Mouse (Mus musculus): ENCODE results near the gene Emp2. TPM values are rescaled to one million over a fixed set of nuclear protein-coding genes. Genes with fewer than 3 reads are reported as not detected.

Gene Emp2
- polyA plus RNA-seq, 1 experiment from 2014 or later: 3.6 TPM

DNA sequence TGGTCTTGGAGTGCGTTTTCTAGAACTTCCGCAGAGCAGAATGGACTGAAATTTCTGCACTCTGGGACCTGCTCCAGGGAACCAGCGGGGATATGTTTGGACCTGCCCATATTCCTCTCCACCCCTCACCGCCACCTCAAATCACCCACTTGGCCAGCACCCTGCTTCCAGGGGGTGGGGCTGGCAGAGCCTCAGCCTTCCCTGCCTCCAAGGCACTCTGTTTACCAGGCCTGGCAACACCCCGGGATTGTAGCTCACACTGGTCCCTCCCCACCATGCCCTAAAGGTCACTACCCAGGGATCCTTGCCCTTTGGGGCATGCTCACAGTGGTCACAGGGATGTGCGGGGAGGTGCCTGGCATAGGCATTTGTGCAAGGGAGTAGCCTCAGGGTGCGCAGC, 33.8 kb upstream of the Emp2 start:
- 90% methylated on average over 7 of the region's 7 CpGs for WGBS
- Histone ChIP-seq H3K4me2 (replicated peaks; ENCODE audit: low read depth, low read length) (no peak overlapping the region), H3K27me3 (ENCODE audit: control insufficient read depth, insufficient read depth, low read length) (no peaks in the 10 kb centered on the region), H3K9me3 (ENCODE audit: control insufficient read depth, low read length) (no peaks in the 10 kb centered on the region), H3K36me3 (ENCODE audit: control insufficient read depth, insufficient read depth, low read length) (no peaks in the 10 kb centered on the region), H3K9ac (ENCODE audit: low read depth, low read length) (no peak overlapping the region), H3K4me3 (ENCODE audit: low read depth, low read length) (no peak overlapping the region), H3K4me1 (replicated peaks; ENCODE audit: control insufficient read depth, insufficient read depth, low read length) (no peaks in the 10 kb centered on the region), H3K27ac (ENCODE audit: low read depth, low read length) (no peak overlapping the region)
- DNase-seq (ENCODE audit: low spot score) (no peak), ATAC-seq (ENCODE audit: low FRiP score) (no peak)

GRCm38 (mm10) chr16:10341110-10341509, 27.3 kb upstream of the Emp2 start:
- Histone ChIP-seq H3K4me2 (replicated peaks; ENCODE audit: low read depth, low read length) (no peak overlapping the region), H3K36me3 (ENCODE audit: control insufficient read depth, insufficient read depth, low read length) (no peaks in the 10 kb centered on the region), H3K9me3 (ENCODE audit: control insufficient read depth, low read length) (no peaks in the 10 kb centered on the region), H3K9ac (ENCODE audit: low read depth, low read length) (no peak overlapping the region), H3K4me3 (ENCODE audit: low read depth, low read length) (no peak overlapping the region), H3K27ac (ENCODE audit: low read depth, low read length) (no peak overlapping the region), H3K27me3 (ENCODE audit: control insufficient read depth, insufficient read depth, low read length) (no peaks in the 10 kb centered on the region), H3K4me1 (replicated peaks; ENCODE audit: control insufficient read depth, insufficient read depth, low read length) (no peaks in the 10 kb centered on the region)
- DNase-seq (ENCODE audit: low spot score) (no peak), ATAC-seq (ENCODE audit: low FRiP score) (no peak)
- 68% methylated on average over 4 of the region's 4 CpGs for WGBS

- WGBS: 95% methylated on average over 10 of the region's 10 CpGs
These were observed 26.2 kb upstream of the Emp2 start for GRCm38 (mm10) chr16:10339930-10340329.

DNA sequence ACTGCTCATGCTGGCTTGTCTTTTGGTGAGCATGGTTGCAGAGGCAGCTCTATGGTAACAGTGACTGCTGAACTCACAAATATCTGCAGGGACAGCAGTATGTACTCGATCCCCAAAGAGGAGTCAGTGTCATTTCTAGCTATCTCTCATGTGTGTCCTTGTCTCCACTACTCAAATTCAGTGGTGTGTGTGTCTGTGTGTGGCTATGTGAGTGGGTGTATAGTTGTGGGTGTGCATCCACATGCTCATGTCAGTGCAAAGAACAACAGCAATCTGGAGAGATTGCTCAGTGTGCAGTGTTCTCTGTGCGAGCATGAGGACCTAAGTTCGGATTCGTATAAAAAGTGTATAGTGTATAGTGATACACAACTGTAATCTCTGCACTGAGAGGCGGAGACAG, 24.8 kb upstream of the Emp2 start:
- Histone ChIP-seq H3K4me2 (replicated peaks; ENCODE audit: low read depth, low read length) (no peak overlapping the region), H3K9ac (ENCODE audit: low read depth, low read length) (no peak overlapping the region), H3K27ac (ENCODE audit: low read depth, low read length) (no peak overlapping the region), H3K9me3 (ENCODE audit: control insufficient read depth, low read length) (no peaks in the 10 kb centered on the region), H3K4me1 (replicated peaks; ENCODE audit: control insufficient read depth, insufficient read depth, low read length) (no peaks in the 10 kb centered on the region), H3K36me3 (ENCODE audit: control insufficient read depth, insufficient read depth, low read length) (no peaks in the 10 kb centered on the region), H3K4me3 (ENCODE audit: low read depth, low read length) (no peak overlapping the region), H3K27me3 (ENCODE audit: control insufficient read depth, insufficient read depth, low read length) (no peaks in the 10 kb centered on the region)
- ATAC-seq (ENCODE audit: low FRiP score) (no peak), DNase-seq (ENCODE audit: low spot score) (no peak)
- 94% methylated on average over 5 of the region's 5 CpGs for WGBS

More at GRCm38 (mm10) chr16:10339930-10340329, 26.2 kb upstream of the Emp2 start:
- Histone ChIP-seq H3K9ac (ENCODE audit: low read depth, low read length) (no peak overlapping the region), H3K27me3 (ENCODE audit: control insufficient read depth, insufficient read depth, low read length) (no peaks in the 10 kb centered on the region), H3K27ac (ENCODE audit: low read depth, low read length) (no peak overlapping the region), H3K4me1 (replicated peaks; ENCODE audit: control insufficient read depth, insufficient read depth, low read length) (no peaks in the 10 kb centered on the region), H3K9me3 (ENCODE audit: control insufficient read depth, low read length) (no peaks in the 10 kb centered on the region), H3K4me3 (ENCODE audit: low read depth, low read length) (no peak overlapping the region), H3K36me3 (ENCODE audit: control insufficient read depth, insufficient read depth, low read length) (no peaks in the 10 kb centered on the region), H3K4me2 (replicated peaks; ENCODE audit: low read depth, low read length) (no peak overlapping the region)
- no peak for ATAC-seq (ENCODE audit: low FRiP score)
- no peak for DNase-seq (ENCODE audit: low spot score)

GRCm38 (mm10) chr16:10337422-10338197, 23.8 kb upstream of the Emp2 start:
- WGBS: 78% methylated on average over 13 of the region's 13 CpGs
- H3K4me2 ChIP-seq (replicated peaks; ENCODE audit: low read depth, low read length): no peak overlapping the region

GRCm38 (mm10) chr16:10336454-10337421, 23.0 kb upstream of the Emp2 start:
- Histone ChIP-seq H3K27ac (ENCODE audit: low read depth, low read length) (no peak overlapping the region), H3K4me3 (ENCODE audit: low read depth, low read length) (no peak overlapping the region), H3K9ac (ENCODE audit: low read depth, low read length) (no peak overlapping the region), H3K9me3 (ENCODE audit: control insufficient read depth, low read length) (no peaks in the 10 kb centered on the region), H3K4me1 (replicated peaks; ENCODE audit: control insufficient read depth, insufficient read depth, low read length) (no peaks in the 10 kb centered on the region), H3K27me3 (ENCODE audit: control insufficient read depth, insufficient read depth, low read length) (no peaks in the 10 kb centered on the region), H3K4me2 (replicated peaks; ENCODE audit: low read depth, low read length) (no peak overlapping the region), H3K36me3 (ENCODE audit: control insufficient read depth, insufficient read depth, low read length) (no peaks in the 10 kb centered on the region)
- ATAC-seq (ENCODE audit: low FRiP score) (no peak), DNase-seq (ENCODE audit: low spot score) (no peak)
- WGBS: 93% methylated on average over 18 of the region's 19 CpGs

More at GRCm38 (mm10) chr16:10337422-10338197, 23.8 kb upstream of the Emp2 start:
- DNase-seq (ENCODE audit: low spot score) (no peak), ATAC-seq (ENCODE audit: low FRiP score) (no peak)
- Histone ChIP-seq H3K9me3 (ENCODE audit: control insufficient read depth, low read length) (no peaks in the 10 kb centered on the region), H3K4me1 (replicated peaks; ENCODE audit: control insufficient read depth, insufficient read depth, low read length) (no peaks in the 10 kb centered on the region), H3K36me3 (ENCODE audit: control insufficient read depth, insufficient read depth, low read length) (no peaks in the 10 kb centered on the region), H3K4me3 (ENCODE audit: low read depth, low read length) (no peak overlapping the region), H3K27me3 (ENCODE audit: control insufficient read depth, insufficient read depth, low read length) (no peaks in the 10 kb centered on the region), H3K27ac (ENCODE audit: low read depth, low read length) (no peak overlapping the region), H3K9ac (ENCODE audit: low read depth, low read length) (no peak overlapping the region)

DNA sequence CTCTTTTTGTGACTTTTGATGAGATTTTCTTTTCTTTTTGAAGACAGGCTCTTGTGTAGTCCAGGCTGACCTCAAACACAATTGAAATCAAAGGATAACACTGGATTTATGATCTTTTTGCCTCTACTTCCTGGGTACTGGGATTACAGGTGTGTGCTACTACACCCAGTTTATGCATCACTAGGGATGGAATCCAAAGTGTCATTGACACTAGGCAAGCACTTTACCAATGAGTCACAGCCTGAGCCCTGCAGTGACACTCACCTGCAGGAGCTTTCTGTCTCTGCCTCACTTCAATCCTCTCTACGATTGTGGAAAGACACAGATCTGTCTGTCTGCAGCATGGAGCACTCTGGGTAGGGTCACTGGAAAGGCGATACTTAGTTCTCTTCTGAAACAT, 22.2 kb upstream of the Emp2 start:
- Histone ChIP-seq H3K27me3 (ENCODE audit: control insufficient read depth, insufficient read depth, low read length) (no peaks in the 10 kb centered on the region), H3K27ac (ENCODE audit: low read depth, low read length) (no peak overlapping the region), H3K9me3 (ENCODE audit: control insufficient read depth, low read length) (no peaks in the 10 kb centered on the region), H3K4me1 (replicated peaks; ENCODE audit: control insufficient read depth, insufficient read depth, low read length) (no peaks in the 10 kb centered on the region), H3K4me3 (ENCODE audit: low read depth, low read length) (no peak overlapping the region), H3K36me3 (ENCODE audit: control insufficient read depth, insufficient read depth, low read length) (no peaks in the 10 kb centered on the region), H3K9ac (ENCODE audit: low read depth, low read length) (no peak overlapping the region), H3K4me2 (replicated peaks; ENCODE audit: low read depth, low read length) (no peak overlapping the region)
- no peak for DNase-seq (ENCODE audit: low spot score)
- WGBS: 84% methylated on average over 2 of the region's 2 CpGs
- ATAC-seq (ENCODE audit: low FRiP score): no peak

DNA sequence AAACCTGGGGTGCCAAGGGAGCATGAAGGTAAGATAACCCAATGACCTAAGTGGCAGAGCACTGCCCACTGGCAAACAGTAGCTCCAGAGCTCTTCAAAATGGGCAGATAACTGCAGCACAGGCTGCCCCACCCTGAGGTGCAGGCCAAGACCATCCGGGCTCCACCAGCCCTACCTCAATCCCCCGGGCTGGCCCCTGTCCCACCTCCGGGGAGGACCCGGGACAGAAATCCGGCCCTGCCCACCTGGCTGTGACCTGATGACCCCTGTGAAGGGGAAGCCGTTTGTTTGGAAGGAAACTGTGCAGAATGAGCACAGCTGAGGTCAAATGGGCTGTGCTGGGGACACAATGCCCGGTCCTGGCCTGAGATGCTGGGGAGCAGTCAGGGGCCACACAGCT, 19.0 kb upstream of the Emp2 start:
- Histone ChIP-seq H3K4me1 (replicated peaks; ENCODE audit: control insufficient read depth, insufficient read depth, low read length) (no peaks in the 10 kb centered on the region), H3K4me2 (replicated peaks; ENCODE audit: low read depth, low read length) (no peak overlapping the region), H3K36me3 (ENCODE audit: control insufficient read depth, insufficient read depth, low read length) (no peaks in the 10 kb centered on the region), H3K9me3 (ENCODE audit: control insufficient read depth, low read length) (no peaks in the 10 kb centered on the region), H3K27me3 (ENCODE audit: control insufficient read depth, insufficient read depth, low read length) (no peaks in the 10 kb centered on the region), H3K27ac (ENCODE audit: low read depth, low read length) (no peak overlapping the region), H3K9ac (ENCODE audit: low read depth, low read length) (no peak overlapping the region), H3K4me3 (ENCODE audit: low read depth, low read length) (no peak overlapping the region)
- ATAC-seq (ENCODE audit: low FRiP score): no peak
- no peak for DNase-seq (ENCODE audit: low spot score)
- 55% methylated on average over 7 of the region's 7 CpGs for WGBS

All from hindbrain, embryonic 11.5 days (tissue).